Mouse (Mus musculus) embryo, embryonic 10 days (tissue): ENCODE results near the gene Eef1akmt4.

Experiments used
- DNase-seq: peaks from one replicate; pipeline ENCODE4 v3.0.0-alpha.2; 2015; ENCODE audit warnings: low spot score

Eef1akmt4 gene

DNA sequence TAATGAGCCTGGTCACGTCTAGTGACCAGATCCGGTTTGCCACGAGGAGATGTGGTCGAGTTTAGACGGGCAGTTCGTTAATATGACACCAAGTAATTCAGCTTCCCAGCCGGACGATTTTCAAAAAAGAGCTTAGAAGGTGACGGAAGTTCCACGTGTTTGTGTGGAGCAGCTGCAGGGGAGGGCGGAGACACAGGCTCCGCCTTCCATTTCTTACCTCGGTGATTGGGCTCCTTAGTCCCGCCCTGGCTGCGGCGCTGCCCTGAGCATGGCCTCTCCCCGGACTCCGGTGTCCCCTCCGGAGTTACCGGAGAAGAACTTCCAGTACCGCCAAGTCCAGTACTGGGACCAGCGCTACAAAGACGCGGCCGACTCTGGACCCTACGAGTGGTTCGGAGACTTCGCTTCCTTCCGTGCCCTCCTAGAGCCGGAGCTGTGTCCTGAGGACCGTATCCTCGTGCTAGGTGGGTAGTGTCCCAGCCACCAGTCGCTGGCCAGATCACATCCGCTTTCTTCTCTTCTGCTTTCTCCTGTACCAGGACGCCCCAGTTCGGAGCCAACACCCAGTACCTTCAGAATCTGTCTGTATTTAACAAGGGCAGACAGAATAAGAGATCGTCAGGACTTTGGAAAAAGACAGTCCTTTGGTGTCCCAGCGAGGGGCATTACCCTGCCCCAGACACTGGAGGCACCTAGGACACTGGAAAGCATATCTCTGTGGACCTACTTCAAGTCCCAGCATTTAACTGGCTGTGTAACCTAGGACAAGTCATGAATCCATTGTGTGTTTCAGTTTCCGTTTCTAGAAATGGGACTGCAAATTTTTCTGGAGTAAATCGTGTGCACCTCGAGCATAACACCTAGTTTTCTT is at the start of gene Eef1akmt4, which contains the start of the genes Gm49333 and Alg3:
Eef1akmt4 (plus strand) TSS at position 237 of the 871 bp plus-strand sequence.
Gm49333 (plus strand) TSS at position 254 of the 871 bp plus-strand sequence.
Alg3 (minus strand) TSS at position 379 of the 871 bp plus-strand sequence.
- peak; percentile 97 for DNase-seq

GRCm38 (mm10) chr16:20565075-20565474 is 46.3 kb upstream of the Eef1akmt4 start:
- DNase-seq, result no peak

DNA sequence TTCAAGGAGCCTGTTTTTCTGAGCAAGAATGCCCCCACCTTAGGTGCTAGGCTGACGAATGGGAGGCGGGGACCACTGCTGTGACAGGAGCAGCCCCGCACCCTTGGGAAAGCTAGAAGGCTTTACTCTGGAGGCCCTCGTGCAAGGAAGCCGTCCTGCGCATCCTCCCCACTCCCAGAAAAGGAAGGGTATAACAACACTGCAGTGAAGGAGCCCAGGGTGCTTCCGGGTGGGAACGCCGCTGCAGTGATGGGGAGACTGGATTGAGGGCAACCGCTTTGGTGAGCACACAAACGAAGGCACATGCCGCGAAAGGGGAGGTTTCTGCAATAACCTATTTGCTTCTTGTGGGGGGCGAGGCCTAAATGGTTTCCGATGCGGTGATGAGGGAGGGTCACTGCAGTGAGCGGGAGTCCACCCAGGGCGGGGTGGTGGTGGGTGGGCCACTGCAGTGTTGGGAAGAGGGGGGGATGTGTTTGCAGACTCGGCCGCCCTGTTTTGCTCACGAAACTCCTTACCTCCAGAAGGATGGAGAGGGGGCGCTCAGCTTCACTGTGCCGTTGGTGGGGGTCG is 21.9 kb upstream of the Eef1akmt4 start, which contains the start of gene Vwa5b2:
Vwa5b2 (plus strand) TSS at position 106 of the 573 bp plus-strand sequence.
- DNase-seq, result peak; percentile 44

DNA sequence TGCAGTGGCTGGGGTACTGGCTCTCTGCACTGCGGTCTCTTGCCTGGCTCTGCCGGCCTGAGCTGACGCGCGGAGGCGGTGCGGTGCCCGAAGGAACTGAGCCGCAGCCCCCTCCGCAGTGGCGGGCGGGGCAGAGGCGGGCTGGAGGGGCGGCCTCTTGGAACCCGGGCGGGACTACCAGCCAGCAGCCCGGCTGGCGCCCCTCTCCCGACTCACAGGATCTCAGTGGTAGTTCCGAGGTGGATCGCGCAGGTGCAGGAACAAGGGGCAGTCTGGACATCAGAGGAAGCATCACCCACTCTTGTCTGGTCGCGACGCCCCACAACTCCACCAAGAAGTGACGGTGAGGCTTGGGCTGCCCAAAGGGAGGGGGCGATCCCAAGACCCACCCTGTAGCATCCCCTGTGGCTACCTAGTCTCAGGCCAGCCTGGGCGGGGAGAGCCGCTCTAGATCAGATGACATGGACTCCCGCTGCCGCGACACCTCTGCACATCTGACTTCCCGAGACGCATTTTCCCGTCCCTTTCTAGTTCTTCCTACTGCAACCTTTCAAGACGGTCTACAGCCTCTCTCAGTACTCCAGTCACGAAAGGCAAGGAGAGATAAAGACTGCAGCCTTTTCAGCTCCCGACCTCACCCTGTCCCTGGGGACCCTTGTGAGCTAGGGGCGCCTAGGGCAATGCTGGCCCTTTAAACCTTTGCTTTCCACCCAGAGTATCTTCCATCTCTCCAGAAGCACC is 21.3 kb upstream of the Eef1akmt4 start:
- peak; percentile 57 for DNase-seq

GRCm38 (mm10) chr16:20590680-20591038 is 20.7 kb upstream of the Eef1akmt4 start:
- no peak for DNase-seq

GRCm38 (mm10) chr16:20591076-20591705 is 20.2 kb upstream of the Eef1akmt4 start:
- peak; percentile 48 for DNase-seq

GRCm38 (mm10) chr16:20595060-20595673 is 16.2 kb upstream of the Eef1akmt4 start:
- no peak for DNase-seq

- no peak for DNase-seq
Measured at GRCm38 (mm10) chr16:20595737-20596136, 15.7 kb upstream of the Eef1akmt4 start.

- DNase-seq, result no peak
Measured at GRCm38 (mm10) chr16:20596687-20597441, 14.5 kb upstream of the Eef1akmt4 start.

DNA sequence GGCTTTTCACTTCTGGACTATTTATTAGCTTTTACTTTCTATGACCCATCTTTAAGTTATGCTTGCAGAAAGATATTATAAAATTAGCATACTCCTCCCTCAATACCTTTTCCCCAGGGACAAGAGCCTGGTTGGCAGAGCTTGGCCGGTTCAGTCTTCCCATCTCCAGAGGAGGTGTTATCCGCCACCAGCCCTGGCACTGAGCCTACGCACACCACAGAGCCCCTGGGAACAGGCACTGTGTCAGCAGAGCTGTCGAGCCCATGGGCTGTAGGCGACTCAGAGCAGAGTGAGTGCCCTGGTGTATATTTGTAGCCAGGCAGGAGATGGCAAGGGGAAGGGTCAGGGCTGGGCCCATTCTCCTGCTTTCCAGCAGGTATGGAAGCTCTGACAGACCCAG is 10.9 kb upstream of the Eef1akmt4 start:
- no peak for DNase-seq

- DNase-seq, result no peak
Measured at GRCm38 (mm10) chr16:20604705-20605104, 6.7 kb upstream of the Eef1akmt4 start.

GRCm38 (mm10) chr16:20610501-20611356 is 664 bp upstream of the Eef1akmt4 start:
- DNase-seq, result peak; percentile 94

- DNase-seq, result peak; percentile 63
Measured at GRCm38 (mm10) chr16:20619541-20620398, 8.4 kb downstream of the Eef1akmt4 start.

DNA sequence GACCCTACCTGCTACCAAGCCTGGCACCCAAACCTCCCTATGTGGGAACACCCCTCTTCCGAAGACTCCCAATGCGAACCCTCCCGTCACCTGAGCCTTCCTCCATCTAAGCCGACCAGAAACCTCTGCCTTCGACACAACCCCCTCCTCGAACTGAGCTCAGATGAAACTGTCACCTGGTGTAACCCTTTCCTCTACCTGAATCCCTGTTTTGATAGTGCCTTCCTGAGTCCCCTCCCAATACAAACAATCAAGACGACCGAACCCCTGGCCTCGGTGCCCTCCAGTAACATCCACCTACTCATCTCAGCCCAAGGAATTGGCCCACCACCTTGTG is 9.0 kb downstream of the Eef1akmt4 start:
- no peak for DNase-seq

- peak; percentile 14 for DNase-seq
Measured at GRCm38 (mm10) chr16:20620751-20621190, 9.4 kb downstream of the Eef1akmt4 start.

DNA sequence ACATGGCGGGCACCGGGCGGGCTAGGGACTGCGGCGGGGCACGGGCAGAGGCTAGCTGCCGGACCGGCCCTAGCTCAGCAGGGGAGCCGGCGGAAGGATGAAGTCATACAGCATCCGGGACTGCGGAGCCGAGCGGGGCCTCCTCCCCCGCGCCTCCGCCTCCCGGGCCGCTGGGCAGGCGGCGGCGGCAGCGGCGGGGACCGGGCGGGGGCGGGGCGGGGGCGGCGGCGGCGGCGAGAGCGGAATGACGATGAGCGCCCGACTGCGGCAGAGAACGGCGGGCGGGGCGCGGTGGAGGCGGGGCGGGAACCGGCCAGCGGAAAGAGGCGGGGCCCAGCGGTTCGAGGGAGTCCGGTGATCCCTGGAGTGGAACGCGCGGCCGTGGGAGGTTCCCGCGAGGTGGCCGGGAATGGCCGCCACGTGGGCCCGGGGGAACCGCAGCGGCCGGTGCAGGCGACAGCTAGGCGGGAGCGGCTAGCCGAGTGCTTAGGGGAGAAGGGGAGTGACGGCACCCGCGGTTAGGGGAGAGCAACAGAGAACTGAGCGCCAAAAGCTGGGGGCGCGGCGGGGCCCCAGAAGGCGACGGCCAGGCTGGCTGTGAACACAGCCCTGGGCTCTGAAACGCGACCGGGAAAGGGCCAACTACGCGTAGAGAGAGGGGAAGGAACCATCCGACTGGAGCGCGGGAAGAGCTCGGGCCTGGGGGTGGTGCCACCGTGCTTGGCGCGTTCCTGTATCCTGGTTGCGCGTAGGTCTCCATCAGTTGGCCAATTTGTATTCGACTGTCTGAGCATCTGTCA is 10.0 kb downstream of the Eef1akmt4 start, which contains the start of gene Camk2n2:
Camk2n2 (minus strand) TSS at position 97 of the 800 bp plus-strand sequence.
- peak; percentile 71 for DNase-seq

- peak; percentile 85 for DNase-seq
Measured at GRCm38 (mm10) chr16:20621991-20622685, 10.7 kb downstream of the Eef1akmt4 start.
